Mouse (Mus musculus) MEL (cell line): ENCODE results near the gene Nr4a1.

Experiments used
- CTCF ChIP-seq, 3 experiments: IDR thresholded peaks in 2 of 3; conservative IDR thresholded peaks in 1 of 3; 2 replicates each; pipeline ENCODE4 v1.5.1; 2011 to 2012; ENCODE audit warnings: low read length in 3 of 3, low read depth in 2 of 3, mild to moderate bottlenecking in 2 of 3, improper control_type of control experiment in 1 of 3, inconsistent platforms in 1 of 3, mixed read lengths in 1 of 3, moderate library complexity in 1 of 3; ENCODE audit not compliant: control insufficient read depth in 1 of 3, insufficient read depth in 1 of 3, poor library complexity in 1 of 3, severe bottlenecking in 1 of 3
- E2F4 ChIP-seq: IDR thresholded peaks from 2 replicates; pipeline ENCODE4 v1.6.1; 2011; ENCODE audit warnings: low read depth, low read length, improper control_type of control experiment, borderline replicate concordance
- EP300 ChIP-seq, 2 experiments: IDR thresholded peaks; 2 replicates each; pipeline ENCODE4 v1.6.1; 2011; ENCODE audit warnings: improper control_type of control experiment in 2 of 2, low read length in 2 of 2, low read depth in 1 of 2, mild to moderate bottlenecking in 1 of 2
- GABPA ChIP-seq: IDR thresholded peaks from 2 replicates; pipeline ENCODE4 v1.6.1; 2012; ENCODE audit warnings: low read depth, mild to moderate bottlenecking, inconsistent platforms, low read length, improper control_type of control experiment, moderate library complexity
- GATA1 ChIP-seq: IDR thresholded peaks from 2 replicates; pipeline ENCODE4 v1.6.1; 2011; ENCODE audit warnings: low read depth, low read length, improper control_type of control experiment
- HCFC1 ChIP-seq: IDR thresholded peaks from 2 replicates; pipeline ENCODE4 v1.6.1; 2012; ENCODE audit warnings: low read depth, mild to moderate bottlenecking, inconsistent platforms, low read length, improper control_type of control experiment, moderate library complexity
- MYC ChIP-seq: IDR thresholded peaks from 2 replicates; pipeline ENCODE4 v1.6.1; 2011; ENCODE audit warnings: low read depth, mild to moderate bottlenecking, low read length, improper control_type of control experiment, moderate library complexity
- NRF1 ChIP-seq: IDR thresholded peaks from 2 replicates; pipeline ENCODE4 v1.6.1; 2014; ENCODE audit warnings: low read depth, mild to moderate bottlenecking, inconsistent platforms, low read length, improper control_type of control experiment, moderate library complexity; ENCODE audit not compliant: poor library complexity, insufficient read depth, severe bottlenecking
- POLR2A ChIP-seq, 2 experiments: IDR thresholded peaks; 2 replicates each; pipeline ENCODE4 v1.6.1; 2011 to 2012; ENCODE audit warnings: low read length in 2 of 2, mild to moderate bottlenecking in 2 of 2, control low read depth in 1 of 2, improper control_type of control experiment in 1 of 2, low read depth in 1 of 2, moderate library complexity in 1 of 2; ENCODE audit not compliant: control insufficient read depth in 1 of 2, insufficient read depth in 1 of 2, poor library complexity in 1 of 2
- TBP ChIP-seq: IDR thresholded peaks from 2 replicates; pipeline ENCODE4 v1.8.0; 2011; ENCODE audit warnings: low read depth, low read length, improper control_type of control experiment
- TCF12 ChIP-seq: IDR thresholded peaks from 2 replicates; pipeline ENCODE4 v1.6.1; 2014; ENCODE audit warnings: low read depth, mild to moderate bottlenecking, inconsistent platforms, low read length, improper control_type of control experiment, moderate library complexity
- UBTF ChIP-seq: IDR thresholded peaks from 2 replicates; pipeline ENCODE4 v1.6.1; 2012; ENCODE audit warnings: low read depth, mild to moderate bottlenecking, inconsistent platforms, low read length, improper control_type of control experiment, moderate library complexity, borderline replicate concordance; ENCODE audit not compliant: insufficient read depth
- ZC3H11A ChIP-seq: IDR thresholded peaks from 2 replicates; pipeline ENCODE4 v1.6.1; 2012; ENCODE audit warnings: low read depth, mild to moderate bottlenecking, inconsistent platforms, low read length, improper control_type of control experiment

DNA sequence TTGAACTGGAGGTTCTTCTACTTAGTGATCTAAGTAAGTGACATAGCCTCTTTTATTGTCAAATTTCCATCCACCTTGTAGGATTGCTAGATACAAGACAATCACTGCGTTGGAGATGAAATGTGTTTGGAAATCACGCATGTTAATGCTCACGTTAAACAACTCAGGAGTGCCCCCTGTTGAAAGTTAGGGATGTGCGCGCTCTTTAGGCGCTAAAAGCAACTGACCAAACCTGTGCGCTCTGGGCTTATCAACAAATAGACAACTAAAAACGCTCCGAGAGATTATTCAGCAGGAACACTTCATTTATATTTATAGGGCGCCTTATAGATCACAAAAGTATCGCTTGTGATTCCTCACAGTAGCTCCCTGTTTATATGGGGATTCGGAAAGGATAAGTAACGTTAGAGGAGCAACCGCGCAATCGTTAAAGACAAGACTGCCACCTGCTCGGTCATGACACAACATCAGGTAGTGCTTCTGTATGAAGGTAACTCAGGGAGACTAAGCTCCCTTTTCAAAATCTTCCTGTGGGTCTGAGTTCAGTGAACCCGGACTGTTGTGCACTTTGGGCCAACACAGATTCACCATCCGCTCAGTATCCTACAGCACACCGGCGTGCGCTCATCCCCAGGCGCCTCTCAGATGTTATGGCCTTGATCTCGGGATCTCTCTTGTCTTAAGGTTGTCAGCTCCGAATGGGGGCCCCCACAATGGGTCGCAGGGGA, 29.3 kb downstream of the Nr4a1 start:
- TF ChIP-seq CTCF (IDR thresholded peaks at IDR 0.05 in 2 of 3, conservative IDR thresholded peaks at IDR 0.05 in 1 of 3; ENCODE audit: control insufficient read depth in 1 of 3, insufficient read depth in 1 of 3, low read depth in 2 of 3, low read length in 3 of 3, poor library complexity in 1 of 3, severe bottlenecking in 1 of 3) (peak; percentile 70 to 94 (median 75)), UBTF (0 out of 2 replicates have a peak, but pooled peaks have one; percentile 16), GABPA (no peak), EP300 (IDR thresholded peaks at IDR 0.05; ENCODE audit: low read depth in 1 of 2, low read length in 2 of 2) (0 out of 4 replicates have a peak, but pooled peaks of 1 of the 2 experiments have one; percentile 5), NRF1 (peak; percentile 22; the same call in 1 of the 2 replicates), POLR2A (IDR thresholded peaks at IDR 0.05; ENCODE audit: control insufficient read depth in 1 of 2, insufficient read depth in 1 of 2, low read depth in 1 of 2, low read length in 2 of 2, poor library complexity in 1 of 2) (no peak), E2F4 (0 out of 2 replicates have a peak, but pooled peaks have one; percentile 62), ZC3H11A (peak; percentile 85), GATA1 (peak; percentile 46; the same call in 1 of the 2 replicates), TBP (peak; percentile 48; the same call in 1 of the 2 replicates), TCF12 (no peak), MYC (peak; percentile 42; the same call in 1 of the 2 replicates), HCFC1 (no peak)
